Mouse (Mus musculus) heart, postnatal 4 days (tissue): ENCODE results near the gene Snrpf. TPM values are rescaled to one million over a fixed set of nuclear protein-coding genes. Genes with fewer than 3 reads are reported as not detected.

Source experiments
- total RNA-seq, 2 experiments: library from RNA; stranded (reverse); gene quantifications; 2 replicates each; pipeline ENCODE4 v1.2.3; 2021

Snrpf gene
- total RNA-seq, 2 experiments from 2014 or later: 20.3 to 21.3 TPM

Other genes with a start within 250 kb of the Snrpf start
- gene Lta4h, start 136.3 kb downstream of the Snrpf start, total RNA-seq: 100 to 1,000 TPM in 1 of 2 experiments, 10 to 100 TPM in 1; 99.3 to 109 TPM
- gene Hal, start 100.9 kb downstream of the Snrpf start, total RNA-seq: under 1 TPM; 0.12 to 0.14 TPM
- under 1 TPM; 0.17 to 0.18 TPM for gene Amdhd1, start 49.7 kb downstream of the Snrpf start, total RNA-seq
- not detected for gene Ccdc38, start 49.1 kb downstream of the Snrpf start, total RNA-seq
- gene Ntn4, start 51.0 kb upstream of the Snrpf start, total RNA-seq: 10 to 100 TPM; 41.3 to 43.2 TPM
- gene Usp44, start 241.8 kb upstream of the Snrpf start, total RNA-seq: under 1 TPM in 1 of 2 experiments, not detected in 1; 0.11 TPM